Comparison of ENCODE assay signal across 9 mouse cellular contexts in genomic region chr8:45438899-45439535, GRCm38 (mm10). TPM values are rescaled to one million over a fixed set of nuclear protein-coding genes. Genes with fewer than 3 reads are reported as not detected.
DNase-seq lines count a peak whose midpoint lies in the region; ATAC-seq and TF ChIP-seq lines count a peak whose summit lies in the region.
"Had no signal": no experiment of that assay in that cellular context is flagged by ENCODE, and none has a peak within 500 bp of the region (broad histone marks: within the 10 kb centered on the region; RNA-seq: fewer than 3 reads in every experiment).

No protein-coding gene starts in this region.

- TF ChIP-seq EP300 in heart, postnatal 0 days (IDR thresholded peaks at IDR 0.05; ENCODE audit: low read depth) = no peak

- intact Hi-C loops in heart, postnatal 14 days (cut with DNase I) = loop anchor here (1.0 kb wide), 1 partner anchor 495 kb away; the partner anchor contains the start of gene Ccdc110

- peak; percentile 84 for DNase-seq in heart, postnatal 0 days (ENCODE audit: low spot score)
- no peak for DNase-seq in heart, postnatal 14 days
- DNase-seq in right cerebral cortex, adult 2 months (ENCODE audit: low spot score in 2 of 2) = peak; percentile 20 to 32
- no peak for DNase-seq in right cerebral cortex, postnatal 4 days
- DNase-seq in hindbrain, embryonic 14.5 days (ENCODE audit: low spot score) = peak; percentile 84
- DNase-seq in cerebellum, adult 11 months = no peak

- WGBS in heart, postnatal 0 days = 1% methylated on average over 5 of the region's 5 CpGs
- 7% methylated on average over 5 of the region's 5 CpGs for WGBS in hindbrain, embryonic 14.5 days
- 6% methylated on average over 5 of the region's 5 CpGs for WGBS in neural tube, embryonic 12.5 days

- no peaks in the 10 kb centered on the region for H3K4me1 ChIP-seq in heart, postnatal 0 days (ENCODE audit: control insufficient read depth, insufficient read depth)
- H3K4me1 ChIP-seq in hindbrain, embryonic 14.5 days (replicated peaks; ENCODE audit: control insufficient read depth, insufficient read depth, low read length) = no peaks in the 10 kb centered on the region
- no peaks in the 10 kb centered on the region for H3K4me1 ChIP-seq in neural tube, embryonic 12.5 days
- H3K4me1 ChIP-seq: liver, embryonic 15.5 days had no signal

- no peaks in the 10 kb centered on the region for H3K36me3 ChIP-seq in heart, postnatal 0 days (replicated peaks; ENCODE audit: control insufficient read depth, insufficient read depth, low read length)
- no peaks in the 10 kb centered on the region for H3K36me3 ChIP-seq in hindbrain, embryonic 14.5 days (replicated peaks; ENCODE audit: control insufficient read depth, insufficient read depth)
- no peaks in the 10 kb centered on the region for H3K36me3 ChIP-seq in neural tube, embryonic 12.5 days
- H3K36me3 ChIP-seq: liver, embryonic 15.5 days had no signal

- H3K27me3 ChIP-seq in heart, postnatal 0 days (ENCODE audit: control insufficient read depth, insufficient read depth, low read length) = no peaks in the 10 kb centered on the region
- H3K27me3 ChIP-seq in hindbrain, embryonic 14.5 days (ENCODE audit: control insufficient read depth, insufficient read depth, low read length) = no peaks in the 10 kb centered on the region
- no peaks in the 10 kb centered on the region for H3K27me3 ChIP-seq in neural tube, embryonic 12.5 days (replicated peaks)
- H3K27me3 ChIP-seq: liver, embryonic 15.5 days had no signal

- peak; percentile 84 for TF ChIP-seq CTCF in heart, postnatal 0 days (IDR thresholded peaks at IDR 0.05; ENCODE audit: low read depth)

- no peaks in the 10 kb centered on the region for H3K9me3 ChIP-seq in heart, postnatal 0 days (replicated peaks; ENCODE audit: control insufficient read depth, low read length)
- no peaks in the 10 kb centered on the region for H3K9me3 ChIP-seq in hindbrain, embryonic 14.5 days (ENCODE audit: control insufficient read depth, low read length)
- no peaks in the 10 kb centered on the region for H3K9me3 ChIP-seq in neural tube, embryonic 12.5 days
- H3K9me3 ChIP-seq: liver, embryonic 15.5 days had no signal

- no peak overlapping the region for H3K9ac ChIP-seq in heart, postnatal 0 days (replicated peaks; ENCODE audit: low read depth, low read length)
- H3K9ac ChIP-seq in hindbrain, embryonic 14.5 days = no peak overlapping the region
- H3K9ac ChIP-seq in neural tube, embryonic 12.5 days = no peak overlapping the region
- H3K9ac ChIP-seq: liver, embryonic 15.5 days had no signal

- no peak overlapping the region for H3K4me2 ChIP-seq in heart, postnatal 0 days (ENCODE audit: low read depth, low read length)
- H3K4me2 ChIP-seq in hindbrain, embryonic 14.5 days (replicated peaks) = no peak overlapping the region
- H3K4me2 ChIP-seq in neural tube, embryonic 12.5 days (replicated peaks) = no peak overlapping the region
- H3K4me2 ChIP-seq: liver, embryonic 15.5 days had no signal

- ATAC-seq in heart, postnatal 0 days (ENCODE audit: insufficient read depth, low read depth) = peak; percentile 55
- ATAC-seq in hindbrain, embryonic 14.5 days (ENCODE audit: low FRiP score) = peak; percentile 43; the same call in 1 of the 2 replicates
- peak; percentile 25; the same call in 1 of the 2 replicates for ATAC-seq in neural tube, embryonic 12.5 days (ENCODE audit: low FRiP score, low read depth)
- ATAC-seq in activated CD4-positive, CD25-positive, alpha-beta regulatory T cell, adult 4 months = no peak

- H3K4me3 ChIP-seq in heart, postnatal 0 days (ENCODE audit: low read depth, low read length) = no peak overlapping the region
- no peak overlapping the region for H3K4me3 ChIP-seq in hindbrain, embryonic 14.5 days (replicated peaks; ENCODE audit: low read length)
- H3K4me3 ChIP-seq in neural tube, embryonic 12.5 days = no peak overlapping the region
- H3K4me3 ChIP-seq: liver, embryonic 15.5 days had no signal

- no peak overlapping the region for H3K27ac ChIP-seq in heart, postnatal 0 days (ENCODE audit: low read depth)
- H3K27ac ChIP-seq in hindbrain, embryonic 14.5 days = no peak overlapping the region
- H3K27ac ChIP-seq in neural tube, embryonic 12.5 days = no peak overlapping the region
- H3K27ac ChIP-seq: liver, embryonic 15.5 days had no signal

RNA-seq across cellular contexts. Expression of gene Tlr3, which starts 28.1 kb away (rescaled TPM):
- 2.9 and 6.6 TPM in 2 replicates for total RNA-seq in heart, postnatal 0 days (2014; rRNA removed; ENCODE audit: low replicate concordance)
- 2.3 and 2.9 TPM in 2 replicates for polyA plus RNA-seq in heart, postnatal 0 days (2015; fragmentation: Nextera tagmentation; extraction: Ambion mirVana)
- 1 to 10 TPM; 5.8 to 6.7 TPM for total RNA-seq in heart, postnatal 14 days (2021)
- 1.7 and 2.5 TPM in 2 replicates for polyA plus RNA-seq in hindbrain, embryonic 14.5 days (2014; fragmentation: Nextera tagmentation; extraction: Ambion mirVana)
- 0.80 and 1.2 TPM in 2 replicates for polyA plus RNA-seq in neural tube, embryonic 12.5 days (2016; fragmentation: Nextera tagmentation; extraction: Ambion mirVana)
- under 1 TPM; 0.43 to 0.45 TPM for polyA plus RNA-seq in activated CD4-positive, CD25-positive, alpha-beta regulatory T cell, adult 4 months (2017; shearing (Covaris generic))

RNA-seq across cellular contexts. Expression of gene Fam149a, which starts 56.9 kb away (rescaled TPM):
- 4.9 and 7.3 TPM in 2 replicates for total RNA-seq in heart, postnatal 0 days (2014; rRNA removed; ENCODE audit: low replicate concordance)
- polyA plus RNA-seq in heart, postnatal 0 days (2015; fragmentation: Nextera tagmentation; extraction: Ambion mirVana) = 2.4 and 2.6 TPM in 2 replicates
- 1 to 10 TPM; 3.3 to 3.7 TPM for total RNA-seq in heart, postnatal 14 days (2021)
- 12.8 and 14.1 TPM in 2 replicates for polyA plus RNA-seq in hindbrain, embryonic 14.5 days (2014; fragmentation: Nextera tagmentation; extraction: Ambion mirVana)
- 9.0 and 9.3 TPM in 2 replicates for polyA plus RNA-seq in neural tube, embryonic 12.5 days (2016; fragmentation: Nextera tagmentation; extraction: Ambion mirVana)
- not detected for polyA plus RNA-seq in activated CD4-positive, CD25-positive, alpha-beta regulatory T cell, adult 4 months (2017; shearing (Covaris generic))

Comparison
In these comparisons a context has a peak if more than half of its experiments do, and no peak if none do; other contexts are left out.
1. DNase-seq: peak in heart, postnatal 0 days (single experiment), right cerebral cortex, adult 2 months (2 of 2) and hindbrain, embryonic 14.5 days (single experiment); none in heart, postnatal 14 days (0 of 2), right cerebral cortex, postnatal 4 days (single experiment) and cerebellum, adult 11 months (single experiment).